Mouse (Mus musculus) regulatory T cell (primary cell): ENCODE results near the gene Gpr180.

Source experiments
- in situ Hi-C: fragments of 300-600 bp; cut with MboI, MseI; formaldehyde crosslinking; loops from one replicate; pipeline ENCODE4 v1.15.1; 2025; ENCODE audit warnings: high pct_unique_total_duplicates

The Gpr180 gene

DNA sequence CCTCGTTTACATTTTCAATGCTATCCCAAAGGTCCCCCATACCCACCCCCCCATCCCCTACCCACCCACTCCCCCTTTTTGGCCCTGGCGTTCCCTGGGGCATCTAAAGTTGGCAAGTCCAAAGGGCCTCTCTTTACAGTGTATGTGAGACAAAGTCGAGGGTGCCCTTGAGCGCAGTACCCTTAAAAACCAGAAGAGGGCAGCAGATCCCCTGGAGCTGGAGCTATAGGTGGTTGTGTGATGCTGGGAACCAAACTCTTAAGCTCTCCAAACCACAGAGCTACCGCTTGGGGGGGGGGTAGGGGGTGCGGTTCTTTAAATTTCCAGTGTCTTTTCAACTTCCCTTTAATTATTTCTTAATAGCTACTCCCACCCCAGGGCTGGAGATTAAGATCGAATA is 66.1 kb downstream of the Gpr180 start:
- in situ Hi-C loops: no loop called here

DNA sequence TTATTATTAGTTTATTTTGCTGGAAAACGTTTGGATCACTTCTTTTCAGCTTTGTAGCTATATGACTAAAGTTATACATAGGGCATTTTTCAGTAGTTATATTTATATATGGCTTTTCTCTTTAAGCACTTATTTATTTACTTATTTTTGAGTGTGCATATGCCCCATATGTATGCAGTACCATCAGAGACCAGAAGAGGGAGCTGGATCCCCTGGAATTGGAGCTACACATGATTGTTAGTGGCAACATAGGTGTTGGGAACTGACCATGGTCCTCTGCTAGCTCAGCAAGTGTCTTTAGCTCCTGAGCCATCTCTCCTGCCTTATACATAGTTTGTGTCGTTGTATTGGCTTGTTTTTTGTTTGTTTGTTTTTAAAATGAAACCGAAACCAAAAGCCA is 70.4 kb downstream of the Gpr180 start:
- in situ Hi-C loops: no loop called here

- in situ Hi-C loops: loop anchor here (10.0 kb wide), 1 partner anchor 565 kb away; no protein-coding TSS in a partner anchor
Measured at GRCm38 (mm10) chr14:118209642-118210041, 72.7 kb downstream of the Gpr180 start.

DNA sequence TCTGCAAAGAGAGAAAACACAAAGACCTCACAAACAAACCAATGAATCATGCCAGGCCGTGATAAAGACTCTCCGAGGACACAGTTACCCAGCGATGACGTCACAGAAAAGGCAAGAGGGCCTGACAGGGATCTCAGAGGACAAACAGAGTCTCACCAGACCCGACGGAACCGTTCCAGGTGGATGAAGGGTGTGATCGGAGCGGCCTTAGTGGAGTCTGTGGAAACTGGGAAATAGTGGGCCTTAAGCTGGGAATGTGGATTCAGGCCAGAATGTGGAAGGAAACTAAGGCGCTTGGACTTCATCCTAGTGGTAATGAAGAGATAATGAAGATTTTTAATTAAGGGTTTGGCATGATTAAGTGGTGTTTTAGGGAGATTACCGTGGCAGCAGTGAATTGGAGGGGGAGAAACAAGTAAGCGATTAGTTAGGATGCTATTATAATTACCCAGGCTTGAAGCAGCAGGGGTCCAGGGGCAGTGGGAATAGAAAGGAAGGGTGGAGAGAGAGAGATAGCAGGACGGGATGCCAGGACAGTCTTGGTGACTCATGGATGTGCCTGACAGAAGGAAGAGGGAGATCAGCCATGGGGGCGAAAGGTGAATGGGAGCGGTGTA is 75.3 kb downstream of the Gpr180 start:
- in situ Hi-C loops: loop anchor here (10.0 kb wide), 1 partner anchor 563 kb away; no protein-coding TSS in a partner anchor
